Mouse (Mus musculus): ENCODE measurements around the gene Dpy30.
A peak's percentile ranks its signal among the peaks of the same experiment; 100 is the strongest.
"Not testable (repeated sequence)": the region's sequence is repeated elsewhere in the genome, so short reads cannot be mapped to it uniquely, and the experiment has no call there.

The Dpy30 gene

DNA sequence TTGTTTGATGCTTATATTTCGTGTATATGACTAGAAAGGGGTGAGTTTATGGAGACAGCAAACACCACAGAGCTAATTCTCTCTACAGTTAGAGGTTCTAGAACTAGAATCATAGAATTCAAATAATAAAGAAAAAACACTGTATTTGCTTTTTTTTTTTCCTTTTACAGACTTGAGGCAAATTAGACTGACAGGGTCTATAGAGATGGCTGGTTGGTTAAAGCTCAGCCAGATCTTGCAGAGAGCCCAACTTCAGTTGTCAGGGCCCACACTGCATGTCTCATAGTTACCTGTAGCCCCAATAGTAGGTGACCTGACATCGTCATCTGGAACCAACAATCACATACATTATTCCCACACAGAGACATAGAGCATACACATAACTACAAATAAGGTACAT, at the start of gene Dpy30:
Gene Dpy30 (minus strand): TSS at position 101 of the 400 bp plus-strand sequence.
- no peak for DNase-seq (ENCODE audit: low spot score)

- DNase-seq (ENCODE audit: low spot score): no peak
Measured at GRCm38 (mm10) chr17:74363592-74363991, 39.8 kb upstream of the Dpy30 start.

GRCm38 (mm10) chr17:74341151-74341550, 17.4 kb upstream of the Dpy30 start:
- no peak for DNase-seq (ENCODE audit: low spot score)

DNA sequence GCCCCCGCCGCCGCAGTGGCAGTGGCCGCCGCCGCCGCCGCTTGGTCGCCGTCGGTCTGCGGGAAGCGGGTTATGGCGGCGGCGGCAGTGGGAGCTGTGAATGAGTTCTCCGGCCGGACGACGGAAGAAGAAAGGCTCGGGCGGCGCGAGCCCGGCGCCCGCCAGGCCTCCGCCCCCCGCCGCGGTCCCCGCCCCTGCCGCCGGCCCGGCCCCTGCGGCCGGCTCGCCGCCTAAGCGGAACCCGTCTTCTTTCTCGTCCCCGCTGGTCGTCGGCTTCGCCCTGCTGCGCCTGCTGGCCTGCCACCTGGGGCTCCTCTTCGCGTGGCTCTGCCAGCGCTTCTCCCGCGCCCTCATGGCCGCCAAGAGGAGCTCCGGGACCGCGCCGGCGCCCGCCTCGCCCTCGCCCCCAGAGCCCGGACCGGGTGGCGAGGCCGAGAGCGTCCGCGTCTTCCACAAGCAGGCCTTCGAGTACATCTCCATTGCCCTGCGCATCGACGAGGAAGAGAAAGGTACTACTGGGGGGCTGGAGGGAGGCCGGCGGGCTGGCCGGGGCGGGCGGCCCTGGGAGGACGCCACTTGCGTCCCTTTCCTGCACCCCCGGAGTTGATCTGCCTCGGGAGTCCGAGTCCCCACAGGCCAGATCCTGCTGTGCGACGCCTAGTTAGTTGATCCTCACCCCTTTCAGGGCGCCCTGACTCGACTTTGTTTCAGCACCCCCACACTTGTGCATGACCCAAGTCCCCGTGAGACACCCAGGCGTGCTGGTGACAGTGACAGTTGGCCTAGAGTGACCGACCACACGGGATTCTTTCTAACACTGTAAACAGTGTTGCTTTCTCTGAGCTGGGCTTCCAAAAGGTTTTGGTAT, 15.4 kb upstream of the Dpy30 start, which contains the start of gene Spast:
Gene Spast (plus strand): TSS at position 51 of the 868 bp plus-strand sequence.
- DNase-seq (ENCODE audit: low spot score): peak; percentile 61

DNA sequence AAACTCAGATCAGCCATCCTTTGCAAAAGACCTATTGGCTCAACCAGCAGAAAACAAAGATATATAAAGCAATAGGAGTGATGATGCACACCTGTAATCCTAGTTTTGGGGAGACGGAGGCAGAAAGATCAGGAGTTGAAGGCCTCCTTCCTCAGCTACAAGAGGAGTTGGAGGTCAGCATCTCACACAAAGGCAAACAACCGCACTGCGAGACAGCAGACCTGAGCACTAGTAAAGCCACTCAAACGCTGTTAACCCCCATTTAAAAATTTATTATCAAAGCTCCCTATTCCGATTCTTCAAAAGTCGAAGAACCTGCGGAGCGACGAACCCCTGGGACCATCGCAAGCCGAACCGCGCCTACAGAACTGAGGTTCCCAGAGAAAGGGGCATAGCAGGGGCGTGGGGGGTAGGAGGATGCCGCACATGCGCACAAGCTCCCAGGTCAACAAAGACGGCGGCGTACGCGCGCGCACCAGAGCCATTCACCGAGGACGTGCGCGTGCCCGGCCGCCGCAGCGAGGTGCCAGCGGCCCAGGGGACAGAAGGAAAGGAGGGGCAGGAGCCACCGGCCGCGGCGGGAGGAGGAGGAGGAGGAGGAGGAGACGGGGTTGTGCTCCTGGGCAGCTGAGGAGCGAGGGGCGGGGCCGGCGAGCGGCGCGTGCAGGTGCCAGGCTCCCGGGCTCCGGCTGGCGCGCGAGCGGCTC, 14.6 kb upstream of the Dpy30 start:
- DNase-seq (ENCODE audit: low spot score): peak; percentile 93

DNA sequence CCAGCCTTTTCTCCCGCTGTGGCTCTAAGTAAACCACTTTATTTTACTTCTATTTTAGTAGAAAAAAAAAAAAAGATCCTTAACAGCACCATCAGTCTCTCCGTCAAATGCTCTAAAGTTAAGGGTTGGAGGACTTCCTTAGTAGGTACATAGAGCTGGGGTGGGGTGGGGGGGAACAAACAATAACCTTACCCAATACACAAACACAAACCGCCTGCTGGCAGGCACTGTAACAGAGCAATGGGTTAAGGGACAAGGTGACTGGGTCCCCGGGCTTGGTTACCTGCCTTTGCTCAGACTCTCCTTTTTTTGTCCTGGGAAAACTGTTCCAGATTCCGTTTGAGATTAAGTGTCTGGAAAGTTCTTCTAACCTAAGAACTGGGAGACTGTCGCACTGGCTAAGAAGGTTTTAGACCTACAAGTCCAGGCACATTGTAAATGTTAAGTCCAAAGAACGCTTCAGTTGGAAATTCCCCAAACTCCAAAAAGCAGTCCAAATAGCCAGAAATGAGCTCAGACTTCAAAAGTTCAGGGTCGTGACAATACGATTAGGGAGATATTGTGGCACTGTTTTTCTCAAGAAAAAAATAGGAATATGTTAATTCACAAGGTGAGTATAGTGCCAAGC, 7.4 kb upstream of the Dpy30 start:
- DNase-seq (ENCODE audit: low spot score): no peak

- DNase-seq (ENCODE audit: low spot score): peak; percentile 19
Measured at GRCm38 (mm10) chr17:74328146-74328545, 4.4 kb upstream of the Dpy30 start.

GRCm38 (mm10) chr17:74327195-74327594, 3.5 kb upstream of the Dpy30 start:
- DNase-seq (ENCODE audit: low spot score): not testable (repeated sequence)

DNA sequence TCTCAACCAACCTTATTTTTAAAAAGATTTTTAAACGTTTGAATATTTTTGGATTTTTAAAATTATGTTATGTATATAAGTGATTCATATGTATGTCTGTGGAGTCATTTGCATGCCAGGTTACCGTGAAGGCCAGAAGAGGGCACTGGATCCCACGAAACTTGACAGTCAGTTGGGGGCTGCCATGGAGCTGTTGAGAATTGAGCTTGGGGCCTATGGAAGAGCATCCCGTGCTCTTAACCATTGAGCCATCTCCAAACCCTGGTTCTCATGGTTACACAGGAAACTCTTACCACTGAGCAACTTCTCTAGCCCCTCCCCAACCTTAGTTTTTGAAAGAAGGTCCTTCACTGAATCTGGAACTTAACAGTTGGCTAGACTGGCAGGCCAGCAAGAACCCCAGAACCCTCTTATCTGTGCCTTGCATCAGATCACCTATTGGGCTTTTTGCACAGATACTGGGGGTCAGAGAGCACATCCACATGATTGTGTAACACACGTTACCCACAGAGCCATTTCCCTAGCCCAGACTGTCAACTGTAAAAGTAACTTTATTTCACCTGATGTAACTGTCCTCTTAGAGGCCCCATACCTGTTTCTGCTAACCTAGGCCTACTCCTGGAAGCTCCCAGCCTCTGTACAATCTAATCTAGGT, 1.2 kb downstream of the Dpy30 start:
- DNase-seq (ENCODE audit: low spot score): no peak

DNA sequence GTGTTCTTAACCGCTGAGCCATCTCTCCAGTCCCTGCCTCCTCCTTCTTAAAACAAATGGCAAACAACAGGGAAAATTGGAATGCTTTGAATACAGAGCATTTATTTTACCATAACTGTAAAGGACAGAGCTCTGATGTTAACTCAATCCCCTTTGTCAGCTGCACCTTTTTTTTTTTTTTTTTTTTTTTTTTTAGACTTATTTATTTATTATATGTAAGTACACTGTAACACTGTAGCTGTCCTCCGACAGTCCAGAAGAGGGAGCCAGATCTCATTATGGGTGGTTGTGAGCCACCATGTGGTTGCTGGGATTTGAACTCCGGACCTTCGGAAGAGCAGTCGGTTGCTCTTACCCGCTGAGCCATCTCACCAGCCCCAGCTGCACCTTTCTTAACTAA, 5.0 kb downstream of the Dpy30 start:
- DNase-seq (ENCODE audit: low spot score): no peak

DNA sequence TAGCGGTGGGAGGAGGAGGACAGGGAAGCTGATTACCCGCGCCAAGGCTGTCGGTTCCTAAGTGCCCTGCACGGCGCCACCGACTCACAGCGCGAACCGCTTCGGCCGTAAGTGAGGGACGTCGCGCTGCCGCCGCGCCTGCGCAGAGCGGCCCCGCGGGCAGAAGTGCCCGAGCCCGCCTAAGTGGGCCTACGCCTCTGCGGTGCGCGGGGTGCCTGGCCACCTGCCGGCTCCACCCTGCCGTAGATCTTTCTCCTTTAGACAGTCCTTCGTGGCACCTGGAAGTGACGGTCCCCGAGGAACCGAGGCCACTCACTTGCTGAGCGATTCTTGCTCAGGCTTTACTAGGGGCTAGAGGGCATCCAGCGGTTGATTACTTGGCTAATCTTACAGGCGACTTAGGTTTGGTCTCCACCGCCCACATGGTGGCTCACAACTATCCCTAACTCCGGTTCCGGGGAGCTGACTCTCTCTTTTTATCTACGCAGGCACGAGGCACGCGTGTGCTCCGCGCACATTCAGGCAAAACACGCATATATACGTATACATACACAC, 7.4 kb downstream of the Dpy30 start:
- peak; percentile 81 for DNase-seq (ENCODE audit: low spot score)

GRCm38 (mm10) chr17:74315445-74316308, 8.1 kb downstream of the Dpy30 start:
- no peak for DNase-seq (ENCODE audit: low spot score)

DNA sequence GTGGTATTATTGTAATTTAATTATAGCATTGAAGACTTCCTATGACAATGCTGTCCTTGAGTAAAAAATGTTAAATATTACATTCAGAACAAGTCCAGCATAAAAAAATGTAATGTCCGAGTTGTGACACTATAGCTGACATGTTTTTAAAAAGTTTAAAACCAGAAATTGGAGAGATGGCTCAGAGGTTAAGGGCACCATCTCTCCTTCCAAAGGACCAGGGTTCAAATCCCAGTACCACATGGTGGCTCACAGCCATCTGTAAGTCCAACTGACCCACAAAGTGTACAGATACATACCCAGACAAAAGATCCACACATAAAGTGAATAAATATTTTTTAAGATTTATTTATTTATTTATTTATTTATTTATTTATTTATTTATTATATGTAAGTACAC, 17.7 kb downstream of the Dpy30 start:
- DNase-seq (ENCODE audit: low spot score): no peak

GRCm38 (mm10) chr17:74305616-74306015, 18.1 kb downstream of the Dpy30 start:
- no peak for DNase-seq (ENCODE audit: low spot score)

DNA sequence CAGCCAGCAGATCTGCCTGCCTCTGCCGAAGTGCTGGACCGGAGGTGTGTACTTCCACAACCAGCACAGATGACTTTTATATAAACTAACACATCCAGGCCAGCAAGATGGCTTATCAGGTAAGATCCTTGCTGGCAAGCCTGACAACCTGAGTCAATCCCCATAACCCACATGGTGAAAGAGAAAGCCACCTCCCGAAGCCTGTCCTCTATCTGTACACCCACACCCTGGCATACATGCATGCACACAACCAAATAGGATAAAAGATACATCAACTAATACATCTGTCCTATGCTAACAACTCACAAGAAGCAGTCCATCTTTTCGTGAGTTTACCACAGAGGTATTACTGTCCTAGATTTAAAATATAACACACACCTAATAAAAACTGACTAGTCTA, 19.7 kb downstream of the Dpy30 start:
- DNase-seq (ENCODE audit: low spot score): no peak

- DNase-seq (ENCODE audit: low spot score): no peak
Measured at GRCm38 (mm10) chr17:74300089-74300488, 23.7 kb downstream of the Dpy30 start.

DNA sequence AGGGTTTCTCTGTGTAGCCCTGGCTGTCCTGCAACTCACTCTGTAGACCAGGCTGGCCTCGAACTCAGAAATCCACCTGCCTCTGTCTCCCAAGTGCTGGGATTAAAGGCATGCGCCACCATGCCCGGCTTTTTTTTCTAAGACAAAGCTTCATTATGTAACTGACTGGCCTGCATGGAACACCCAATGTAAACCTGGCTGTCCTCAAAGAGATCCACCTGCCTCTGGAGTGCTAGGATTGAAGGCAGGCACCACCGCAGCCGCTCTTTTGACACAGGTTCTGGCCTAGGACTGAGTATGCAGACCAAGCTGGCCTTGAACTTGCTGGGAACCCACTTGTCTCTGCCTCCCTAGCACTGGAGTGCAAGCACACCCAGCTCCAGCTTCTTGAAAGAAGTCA, 26.8 kb downstream of the Dpy30 start:
- not testable (repeated sequence) for DNase-seq (ENCODE audit: low spot score)

- no peak for DNase-seq (ENCODE audit: low spot score)
Measured at GRCm38 (mm10) chr17:74296076-74296823, 27.5 kb downstream of the Dpy30 start.

GRCm38 (mm10) chr17:74295026-74295970, 28.4 kb downstream of the Dpy30 start, which contains the start of gene Memo1:
Memo1 (minus strand) TSS chr17:74295521.
- peak; percentile 77 for DNase-seq (ENCODE audit: low spot score)
